Mouse (Mus musculus) liver, postnatal 0 days (tissue): ENCODE data around the gene Trmt1. TPM values are rescaled to one million over a fixed set of nuclear protein-coding genes. Genes with fewer than 3 reads are reported as not detected.

Experiments
- ATAC-seq: fragments of 200-750 bp; cut with Nextera tagmentation; 2 replicates; pipeline ENCODE4 v1.8.0; 2017; ENCODE audit warnings: mild to moderate bottlenecking, moderate library complexity
- DNase-seq: peaks from one replicate; pipeline ENCODE4 v3.0.0-alpha.2; 2016
- H3K27ac ChIP-seq: fragments of 300-500 bp; sonication (generic); 2 replicates; pipeline ENCODE4 v1.5.1; 2014; ENCODE audit warnings: antibody characterized with exemption, moderate library complexity, mild to moderate bottlenecking, low read depth
- H3K27me3 ChIP-seq: fragments of 300-500 bp; sonication (generic); 2 replicates; pipeline ENCODE4 v1.6.1; 2014; ENCODE audit warnings: low read length, control low read depth, mixed read lengths; ENCODE audit not compliant: insufficient read depth
- H3K36me3 ChIP-seq: fragments of 300-500 bp; sonication (generic); replicated peaks from 2 replicates; pipeline ENCODE4 v1.6.1; 2014; ENCODE audit warnings: mild to moderate bottlenecking, control low read depth, low read length, moderate library complexity, mixed read lengths; ENCODE audit not compliant: insufficient read depth
- H3K4me1 ChIP-seq: fragments of 300-500 bp; sonication (generic); 2 replicates; pipeline ENCODE4 v1.6.1; 2014; ENCODE audit warnings: antibody characterized with exemption, mild to moderate bottlenecking, control low read depth; ENCODE audit not compliant: insufficient read depth
- H3K4me2 ChIP-seq: fragments of 300-500 bp; sonication (generic); 2 replicates; pipeline ENCODE4 v1.6.1; 2014; ENCODE audit warnings: low read depth, mild to moderate bottlenecking, low read length, moderate library complexity, mixed read lengths
- H3K4me3 ChIP-seq: fragments of 300-500 bp; sonication (generic); 2 replicates; pipeline ENCODE4 v1.5.1; 2014; ENCODE audit warnings: low read depth, low read length
- H3K9ac ChIP-seq: fragments of 300-500 bp; sonication (generic); replicated peaks from 2 replicates; pipeline ENCODE4 v1.6.1; 2014; ENCODE audit warnings: mild to moderate bottlenecking, moderate library complexity
- H3K9me3 ChIP-seq: fragments of 300-500 bp; sonication (generic); 2 replicates; pipeline ENCODE4 v1.6.1; 2016; ENCODE audit warnings: mild to moderate bottlenecking, control low read depth, low read length, mixed read lengths
- CTCF ChIP-seq: sonication (generic); IDR thresholded peaks from 2 replicates; pipeline ENCODE4 v1.5.1; 2016; ENCODE audit warnings: antibody characterized with exemption, low read depth
- EP300 ChIP-seq: IDR thresholded peaks from 2 replicates; pipeline ENCODE4 v1.6.1; 2016; ENCODE audit warnings: antibody characterized with exemption, low read depth, mild to moderate bottlenecking
- WGBS: fragments of 180-500 bp; shearing (Covaris S2); extraction: QIAGEN DNeasy Blood & Tissue Kit; methylation state at CpG from one replicate; pipeline ENCODE4 v1.1.7; 2014; ENCODE audit not compliant: insufficient replicate concordance; 5-methylcytosine and 5-hydroxymethylcytosine counted together
- polyA plus RNA-seq: library from polyadenylated mRNA; unstranded; fragments of >200 nt; fragmentation: Nextera tagmentation; extraction: Ambion mirVana; gene quantifications from 2 replicates; pipeline ENCODE4 v1.2.1, GENCODE M21; 2015

Trmt1 gene
- polyA plus RNA-seq, 1 experiment from 2014 or later, result 21.3 TPM

- Histone ChIP-seq H3K4me3 (peak within 1 kb of the TSS; percentile 66), H3K4me1 (peaks cover 56% of the 10 kb centered on the region), H3K9ac (peak within 1 kb of the TSS; percentile 77), H3K4me2 (peak within 1 kb of the TSS; percentile 84), H3K36me3 (peaks cover 44% of the 10 kb centered on the region), H3K9me3 (no peaks in the 10 kb centered on the region), H3K27ac (peak within 1 kb of the TSS; percentile 95), H3K27me3 (no peaks in the 10 kb centered on the region)
- peak; percentile 97 for DNase-seq
- WGBS, result 4% methylated on average over 34 of the region's 34 CpGs
- TF ChIP-seq EP300 (peak; percentile 99), CTCF (peak; percentile 67)
- ATAC-seq, result peak; percentile 84
Observed at GRCm38 (mm10) chr8:84700941-84701911, 15.1 kb downstream of the Trmt1 start, which contains the start of gene Lyl1. TSS of gene Lyl1 (plus strand) at chr8:84701457.

GRCm38 (mm10) chr8:84702561-84702960 is 16.5 kb downstream of the Trmt1 start:
- DNase-seq, result peak; percentile 44
- Histone ChIP-seq H3K27ac (peak overlapping the region; percentile 95), H3K36me3 (peaks cover 31% of the 10 kb centered on the region), H3K9ac (peak overlapping the region; percentile 77), H3K4me3 (peak overlapping the region; percentile 66), H3K4me1 (peaks cover 68% of the 10 kb centered on the region), H3K27me3 (no peaks in the 10 kb centered on the region), H3K9me3 (no peaks in the 10 kb centered on the region), H3K4me2 (peak overlapping the region; percentile 84)
- 29% methylated on average over 9 of the region's 9 CpGs for WGBS
- no peak for TF ChIP-seq EP300
- no peak for ATAC-seq

- Histone ChIP-seq H3K4me3 (peak overlapping the region; percentile 66), H3K4me2 (peak overlapping the region; percentile 84), H3K27ac (peak overlapping the region; percentile 95), H3K36me3 (peaks cover 28% of the 10 kb centered on the region), H3K4me1 (peaks cover 70% of the 10 kb centered on the region), H3K9me3 (no peaks in the 10 kb centered on the region), H3K9ac (peak overlapping the region; percentile 77), H3K27me3 (no peaks in the 10 kb centered on the region)
- WGBS, result 31% methylated on average over 6 of the region's 6 CpGs
- ATAC-seq (no peak), DNase-seq (no peak)
- TF ChIP-seq EP300 (no peak), CTCF (no peak)
Observed at GRCm38 (mm10) chr8:84702963-84703465, 16.9 kb downstream of the Trmt1 start.

- 10% methylated on average over 31 of the region's 38 CpGs for whole genome bisulfite sequencing
- no peaks in the 10 kb centered on the region for H3K9me3 ChIP-seq
- peaks cover 25% of the 10 kb centered on the region for H3K36me3 ChIP-seq
- DNase-seq (peak; percentile 64), ATAC-seq (no peak)
- peak overlapping the region; percentile 95 for H3K27ac ChIP-seq
- peak overlapping the region; percentile 84 for H3K4me2 ChIP-seq
- no peaks in the 10 kb centered on the region for H3K27me3 ChIP-seq
- peaks cover 71% of the 10 kb centered on the region for H3K4me1 ChIP-seq
- H3K4me3 ChIP-seq, result peak overlapping the region; percentile 66
- H3K9ac ChIP-seq, result peak overlapping the region; percentile 77
- TF ChIP-seq EP300, result no peak
- TF ChIP-seq CTCF, result peak; percentile 40
Observed at GRCm38 (mm10) chr8:84703466-84704249, 17.6 kb downstream of the Trmt1 start.

- Histone ChIP-seq H3K9ac (peak overlapping the region; percentile 77), H3K27me3 (no peaks in the 10 kb centered on the region), H3K27ac (peak overlapping the region; percentile 95), H3K9me3 (no peaks in the 10 kb centered on the region), H3K4me1 (peaks cover 69% of the 10 kb centered on the region), H3K4me2 (peak overlapping the region; percentile 84), H3K4me3 (peak overlapping the region; percentile 66), H3K36me3 (peaks cover 19% of the 10 kb centered on the region)
- no peak for TF ChIP-seq EP300
- TF ChIP-seq CTCF, result peak; percentile 95
- ATAC-seq (no peak), DNase-seq (peak; percentile 88)
- WGBS, result 1% methylated on average over 16 of the region's 16 CpGs
Observed at GRCm38 (mm10) chr8:84704356-84704755, 18.2 kb downstream of the Trmt1 start.
